Mouse (Mus musculus): Measurements from ENCODE around the gene Elp1. TPM values are rescaled to one million over a fixed set of nuclear protein-coding genes. Genes with fewer than 3 reads are reported as not detected.

Elp1 gene
- polyA plus RNA-seq, 1 experiment from 2014 or later, result 60.4 TPM

- H3K36me3 ChIP-seq, result peaks cover 63% of the 10 kb centered on the region
- no peak overlapping the region for H3K4me2 ChIP-seq
- H3K27ac ChIP-seq (replicated peaks), result no peak overlapping the region
- 69% methylated on average over 13 of the region's 13 CpGs for WGBS
- 0 out of 2 replicates have a peak, but pooled peaks cover 5% of the 10 kb centered on the region for H3K4me1 ChIP-seq
- no peak overlapping the region for H3K9ac ChIP-seq (replicated peaks)
- no peak overlapping the region for H3K4me3 ChIP-seq (replicated peaks)
- no peak for ATAC-seq (ENCODE audit: low FRiP score)
- no peaks in the 10 kb centered on the region for H3K27me3 ChIP-seq (replicated peaks)
- no peaks in the 10 kb centered on the region for H3K9me3 ChIP-seq (replicated peaks)
Observed at GRCm38 (mm10) chr4:56831013-56831609, 29.0 kb upstream of the Elp1 start.

GRCm38 (mm10) chr4:56829511-56829921, 27.4 kb upstream of the Elp1 start:
- no peak overlapping the region for H3K4me3 ChIP-seq (replicated peaks)
- peak; percentile 45; the same call in 1 of the 2 replicates for ATAC-seq (ENCODE audit: low FRiP score)

GRCm38 (mm10) chr4:56828932-56829331, 26.8 kb upstream of the Elp1 start:
- Histone ChIP-seq H3K4me1 (0 out of 2 replicates have a peak, but pooled peaks cover 5% of the 10 kb centered on the region), H3K9me3 (replicated peaks) (no peaks in the 10 kb centered on the region), H3K36me3 (peaks cover 57% of the 10 kb centered on the region), H3K27me3 (replicated peaks) (no peaks in the 10 kb centered on the region), H3K9ac (replicated peaks) (no peak overlapping the region), H3K4me2 (no peak overlapping the region), H3K27ac (replicated peaks) (no peak overlapping the region), H3K4me3 (replicated peaks) (no peak overlapping the region)
- ATAC-seq (ENCODE audit: low FRiP score), result no peak
- WGBS, result 83% methylated on average over 3 of the region's 3 CpGs

More at GRCm38 (mm10) chr4:56829511-56829921, 27.4 kb upstream of the Elp1 start:
- H3K27ac ChIP-seq (replicated peaks), result 0 out of 2 replicates have a peak overlapping the region, but pooled peaks have one; percentile 11
- H3K9ac ChIP-seq (replicated peaks), result no peak overlapping the region
- 0 out of 2 replicates have a peak, but pooled peaks cover 5% of the 10 kb centered on the region for H3K4me1 ChIP-seq
- no peaks in the 10 kb centered on the region for H3K9me3 ChIP-seq (replicated peaks)
- H3K36me3 ChIP-seq, result peaks cover 57% of the 10 kb centered on the region
- no peaks in the 10 kb centered on the region for H3K27me3 ChIP-seq (replicated peaks)
- 43% methylated on average over 7 of the region's 7 CpGs for WGBS
- H3K4me2 ChIP-seq, result no peak overlapping the region

- Histone ChIP-seq H3K4me3 (replicated peaks) (no peak overlapping the region), H3K9ac (replicated peaks) (no peak overlapping the region), H3K27me3 (replicated peaks) (no peaks in the 10 kb centered on the region), H3K27ac (replicated peaks) (no peak overlapping the region), H3K4me2 (no peak overlapping the region), H3K9me3 (replicated peaks) (no peaks in the 10 kb centered on the region), H3K4me1 (no peaks in the 10 kb centered on the region), H3K36me3 (peaks cover 40% of the 10 kb centered on the region)
- WGBS, result 95% methylated on average over 9 of the region's 9 CpGs
- no peak for ATAC-seq (ENCODE audit: low FRiP score)
Observed at GRCm38 (mm10) chr4:56824231-56824630, 22.1 kb upstream of the Elp1 start.

- ATAC-seq (ENCODE audit: low FRiP score), result no peak
- H3K9ac ChIP-seq (replicated peaks), result no peak overlapping the region
- H3K4me2 ChIP-seq, result no peak overlapping the region
- no peak overlapping the region for H3K4me3 ChIP-seq (replicated peaks)
- peaks cover 31% of the 10 kb centered on the region for H3K36me3 ChIP-seq
- no peaks in the 10 kb centered on the region for H3K9me3 ChIP-seq (replicated peaks)
- no peaks in the 10 kb centered on the region for H3K4me1 ChIP-seq
- H3K27me3 ChIP-seq (replicated peaks), result no peaks in the 10 kb centered on the region
- no peak overlapping the region for H3K27ac ChIP-seq (replicated peaks)
Observed at GRCm38 (mm10) chr4:56820017-56820550, 18.0 kb upstream of the Elp1 start.

- Histone ChIP-seq H3K9me3 (replicated peaks) (no peaks in the 10 kb centered on the region), H3K4me1 (no peaks in the 10 kb centered on the region), H3K27me3 (replicated peaks) (no peaks in the 10 kb centered on the region), H3K4me2 (no peak overlapping the region), H3K36me3 (peaks cover 37% of the 10 kb centered on the region), H3K27ac (replicated peaks) (no peak overlapping the region), H3K9ac (replicated peaks) (no peak overlapping the region), H3K4me3 (replicated peaks) (no peak overlapping the region)
- no peak for ATAC-seq (ENCODE audit: low FRiP score)
- WGBS, result 92% methylated on average over 8 of the region's 8 CpGs
Observed at GRCm38 (mm10) chr4:56815131-56815530, 13.0 kb upstream of the Elp1 start.

- H3K4me3 ChIP-seq (replicated peaks), result no peak overlapping the region
- H3K4me1 ChIP-seq, result no peaks in the 10 kb centered on the region
- H3K27me3 ChIP-seq (replicated peaks), result no peaks in the 10 kb centered on the region
- 78% methylated on average over 4 of the region's 4 CpGs for WGBS
- no peak overlapping the region for H3K9ac ChIP-seq (replicated peaks)
- peaks cover 52% of the 10 kb centered on the region for H3K36me3 ChIP-seq
- no peak overlapping the region for H3K27ac ChIP-seq (replicated peaks)
- H3K4me2 ChIP-seq, result no peak overlapping the region
- no peak for ATAC-seq (ENCODE audit: low FRiP score)
- H3K9me3 ChIP-seq (replicated peaks), result no peaks in the 10 kb centered on the region
Observed at GRCm38 (mm10) chr4:56812096-56812495, 10.0 kb upstream of the Elp1 start.

- Histone ChIP-seq H3K4me1 (no peaks in the 10 kb centered on the region), H3K27ac (replicated peaks) (no peak overlapping the region), H3K9ac (replicated peaks) (no peak overlapping the region), H3K27me3 (replicated peaks) (no peaks in the 10 kb centered on the region), H3K9me3 (replicated peaks) (no peaks in the 10 kb centered on the region), H3K4me3 (replicated peaks) (no peak overlapping the region), H3K36me3 (peaks cover 54% of the 10 kb centered on the region), H3K4me2 (no peak overlapping the region)
- no peak for ATAC-seq (ENCODE audit: low FRiP score)
- WGBS, result 72% methylated on average over 3 of the region's 3 CpGs
Observed at GRCm38 (mm10) chr4:56811642-56812041, 9.5 kb upstream of the Elp1 start.

GRCm38 (mm10) chr4:56809050-56809449, 6.9 kb upstream of the Elp1 start:
- ATAC-seq (ENCODE audit: low FRiP score), result no peak
- WGBS, result 82% methylated on average over 4 of the region's 4 CpGs

GRCm38 (mm10) chr4:56802669-56803150, 579 bp upstream of the Elp1 start:
- peaks cover 31% of the 10 kb centered on the region for H3K4me1 ChIP-seq
- no peaks in the 10 kb centered on the region for H3K27me3 ChIP-seq (replicated peaks)
- H3K4me3 ChIP-seq (replicated peaks), result peak overlapping the region; percentile 67
- ATAC-seq (ENCODE audit: low FRiP score), result no peak; the same call in 1 of the 2 replicates
- H3K4me2 ChIP-seq, result peak overlapping the region; percentile 87
- H3K9ac ChIP-seq (replicated peaks), result peak overlapping the region; percentile 84
- H3K27ac ChIP-seq (replicated peaks), result peak overlapping the region; percentile 93
- H3K9me3 ChIP-seq (replicated peaks), result no peaks in the 10 kb centered on the region
- peaks cover 40% of the 10 kb centered on the region for H3K36me3 ChIP-seq
- WGBS, result 2% methylated on average over 25 of the region's 25 CpGs

More at GRCm38 (mm10) chr4:56809050-56809449, 6.9 kb upstream of the Elp1 start:
- H3K9me3 ChIP-seq (replicated peaks), result no peaks in the 10 kb centered on the region
- H3K27ac ChIP-seq (replicated peaks), result no peak overlapping the region
- no peak overlapping the region for H3K4me2 ChIP-seq
- no peak overlapping the region for H3K9ac ChIP-seq (replicated peaks)
- no peak overlapping the region for H3K4me3 ChIP-seq (replicated peaks)
- H3K4me1 ChIP-seq, result peaks cover 4% of the 10 kb centered on the region
- no peaks in the 10 kb centered on the region for H3K27me3 ChIP-seq (replicated peaks)
- H3K36me3 ChIP-seq, result peaks cover 53% of the 10 kb centered on the region

- Histone ChIP-seq H3K36me3 (peaks cover 88% of the 10 kb centered on the region), H3K27me3 (replicated peaks) (no peaks in the 10 kb centered on the region), H3K9me3 (replicated peaks) (no peaks in the 10 kb centered on the region), H3K9ac (replicated peaks) (no peak overlapping the region), H3K4me1 (no peaks in the 10 kb centered on the region), H3K4me2 (no peak overlapping the region), H3K27ac (replicated peaks) (no peak overlapping the region), H3K4me3 (replicated peaks) (no peak overlapping the region)
- 51% methylated on average over 1 of the region's 1 CpGs for WGBS
- no peak for ATAC-seq (ENCODE audit: low FRiP score)
Observed at GRCm38 (mm10) chr4:56791373-56791772, 10.8 kb downstream of the Elp1 start.

- Histone ChIP-seq H3K4me2 (no peak overlapping the region), H3K27me3 (replicated peaks) (no peaks in the 10 kb centered on the region), H3K4me1 (no peaks in the 10 kb centered on the region), H3K9ac (replicated peaks) (no peak overlapping the region), H3K9me3 (replicated peaks) (no peaks in the 10 kb centered on the region), H3K4me3 (replicated peaks) (no peak overlapping the region), H3K27ac (replicated peaks) (no peak overlapping the region), H3K36me3 (peaks cover 90% of the 10 kb centered on the region)
- 67% methylated on average over 1 of the region's 1 CpGs for WGBS
- no peak for ATAC-seq (ENCODE audit: low FRiP score)
Observed at GRCm38 (mm10) chr4:56771065-56771464, 31.1 kb downstream of the Elp1 start.

Data from neural tube, embryonic 15.5 days (tissue).